Mouse (Mus musculus) erythroblast, embryonic 14.5 days (primary cell): ENCODE measurements around the gene Nhs. TPM values are rescaled to one million over a fixed set of nuclear protein-coding genes. Genes with fewer than 3 reads are reported as not detected.

Experiments used
- H3K27me3 ChIP-seq: 2 replicates; pipeline ENCODE4 v1.6.1; 2012; ENCODE audit warnings: inconsistent platforms; ENCODE audit not compliant: control insufficient read depth
- H3K36me3 ChIP-seq: 2 replicates; pipeline ENCODE4 v1.6.1; 2012; ENCODE audit warnings: mild to moderate bottlenecking, inconsistent platforms; ENCODE audit not compliant: control insufficient read depth
- H3K4me1 ChIP-seq: 2 replicates; pipeline ENCODE4 v1.6.1; 2012; ENCODE audit warnings: inconsistent platforms; ENCODE audit not compliant: control insufficient read depth
- H3K4me3 ChIP-seq: replicated peaks from 2 replicates; pipeline ENCODE3; 2012; ENCODE audit warnings: moderate library complexity, mild to moderate bottlenecking, inconsistent platforms
- H3K9me3 ChIP-seq: 2 replicates; pipeline ENCODE4 v1.6.1; 2012; ENCODE audit warnings: low read length, inconsistent platforms, mixed read lengths; ENCODE audit not compliant: control insufficient read depth
- GATA1 ChIP-seq: IDR thresholded peaks from 2 replicates; pipeline ENCODE4 v1.6.1; 2012; ENCODE audit warnings: low read length, inconsistent platforms, mixed read lengths
- TAL1 ChIP-seq: IDR thresholded peaks from 3 replicates; pipeline ENCODE4 v1.6.1; 2012; ENCODE audit warnings: low read length, inconsistent platforms, mixed read lengths
- polyA plus RNA-seq: library from polyadenylated mRNA; stranded (reverse); fragments of >175 nt; gene quantifications from 2 replicates; pipeline ENCODE4 v1.2.3, GENCODE M21; 2012

Gene Nhs
- polyA plus RNA-seq, 1 experiment, result not detected

GRCm38 (mm10) chrX:162087291-162087690 is 72.2 kb downstream of the Nhs start:
- no peaks in the 10 kb centered on the region for H3K9me3 ChIP-seq

GRCm38 (mm10) chrX:162085897-162086200 is 73.7 kb downstream of the Nhs start:
- H3K9me3 ChIP-seq, result no peaks in the 10 kb centered on the region
- no peaks in the 10 kb centered on the region for H3K4me1 ChIP-seq
- TF ChIP-seq TAL1 (no peak), GATA1 (no peak)
- H3K36me3 ChIP-seq, result no peaks in the 10 kb centered on the region
- H3K27me3 ChIP-seq, result no peaks in the 10 kb centered on the region
- no peak overlapping the region for H3K4me3 ChIP-seq

More at GRCm38 (mm10) chrX:162087291-162087690, 72.2 kb downstream of the Nhs start:
- Histone ChIP-seq H3K27me3 (no peaks in the 10 kb centered on the region; the same call in 1 of the 2 replicates), H3K4me1 (no peaks in the 10 kb centered on the region), H3K4me3 (no peak overlapping the region), H3K36me3 (no peaks in the 10 kb centered on the region)
- TF ChIP-seq TAL1 (no peak), GATA1 (no peak)

GRCm38 (mm10) chrX:162085062-162085896 is 74.3 kb downstream of the Nhs start:
- Histone ChIP-seq H3K27me3 (no peaks in the 10 kb centered on the region), H3K36me3 (no peaks in the 10 kb centered on the region), H3K4me3 (no peak overlapping the region), H3K9me3 (no peaks in the 10 kb centered on the region), H3K4me1 (no peaks in the 10 kb centered on the region)
- no peak for TF ChIP-seq GATA1
- no peak for TF ChIP-seq TAL1

- TF ChIP-seq TAL1 (no peak), GATA1 (no peak)
- no peak overlapping the region for H3K4me3 ChIP-seq
These were observed 96.4 kb downstream of the Nhs start for GRCm38 (mm10) chrX:162063164-162063563.

GRCm38 (mm10) chrX:162055635-162056034 is 103.9 kb downstream of the Nhs start:
- Histone ChIP-seq H3K36me3 (no peaks in the 10 kb centered on the region), H3K27me3 (no peaks in the 10 kb centered on the region), H3K4me3 (no peak overlapping the region), H3K4me1 (no peaks in the 10 kb centered on the region), H3K9me3 (no peaks in the 10 kb centered on the region)
- TF ChIP-seq TAL1, result no peak
- TF ChIP-seq GATA1, result no peak

More at GRCm38 (mm10) chrX:162063164-162063563, 96.4 kb downstream of the Nhs start:
- Histone ChIP-seq H3K36me3 (no peaks in the 10 kb centered on the region), H3K9me3 (no peaks in the 10 kb centered on the region), H3K27me3 (no peaks in the 10 kb centered on the region; the same call in 1 of the 2 replicates), H3K4me1 (no peaks in the 10 kb centered on the region)

- Histone ChIP-seq H3K4me3 (no peak overlapping the region), H3K36me3 (no peaks in the 10 kb centered on the region), H3K4me1 (no peaks in the 10 kb centered on the region), H3K27me3 (no peaks in the 10 kb centered on the region; the same call in 1 of the 2 replicates), H3K9me3 (no peaks in the 10 kb centered on the region)
- TF ChIP-seq GATA1 (no peak), TAL1 (no peak)
These were observed 106.0 kb downstream of the Nhs start for GRCm38 (mm10) chrX:162053566-162053965.

- Histone ChIP-seq H3K9me3 (no peaks in the 10 kb centered on the region), H3K4me1 (no peaks in the 10 kb centered on the region), H3K36me3 (no peaks in the 10 kb centered on the region), H3K27me3 (no peaks in the 10 kb centered on the region; the same call in 1 of the 2 replicates), H3K4me3 (no peak overlapping the region)
- TF ChIP-seq GATA1 (no peak), TAL1 (no peak)
These were observed 107.0 kb downstream of the Nhs start for GRCm38 (mm10) chrX:162052534-162052933.

- H3K27me3 ChIP-seq, result no peaks in the 10 kb centered on the region; the same call in 1 of the 2 replicates
- no peaks in the 10 kb centered on the region for H3K4me1 ChIP-seq
- TF ChIP-seq GATA1, result no peak
- no peak for TF ChIP-seq TAL1
- H3K9me3 ChIP-seq, result no peaks in the 10 kb centered on the region
- H3K36me3 ChIP-seq, result no peaks in the 10 kb centered on the region
- no peak overlapping the region for H3K4me3 ChIP-seq
These were observed 109.9 kb downstream of the Nhs start for GRCm38 (mm10) chrX:162049616-162050015.

- Histone ChIP-seq H3K27me3 (no peaks in the 10 kb centered on the region; the same call in 1 of the 2 replicates), H3K4me1 (no peaks in the 10 kb centered on the region), H3K9me3 (no peaks in the 10 kb centered on the region), H3K36me3 (no peaks in the 10 kb centered on the region), H3K4me3 (no peak overlapping the region)
- TF ChIP-seq TAL1, result no peak
- no peak for TF ChIP-seq GATA1
These were observed 114.0 kb downstream of the Nhs start for GRCm38 (mm10) chrX:162045527-162045926.

- TF ChIP-seq TAL1, result no peak
- no peak for TF ChIP-seq GATA1
- Histone ChIP-seq H3K9me3 (no peaks in the 10 kb centered on the region), H3K36me3 (no peaks in the 10 kb centered on the region), H3K4me1 (no peaks in the 10 kb centered on the region), H3K27me3 (no peaks in the 10 kb centered on the region), H3K4me3 (no peak overlapping the region)
These were observed 115.4 kb downstream of the Nhs start for GRCm38 (mm10) chrX:162044109-162044508.
